Mouse (Mus musculus): ENCODE results near the gene Mast4.
A peak's percentile ranks its signal among the peaks of the same experiment; 100 is the strongest.

Gene Mast4

DNA sequence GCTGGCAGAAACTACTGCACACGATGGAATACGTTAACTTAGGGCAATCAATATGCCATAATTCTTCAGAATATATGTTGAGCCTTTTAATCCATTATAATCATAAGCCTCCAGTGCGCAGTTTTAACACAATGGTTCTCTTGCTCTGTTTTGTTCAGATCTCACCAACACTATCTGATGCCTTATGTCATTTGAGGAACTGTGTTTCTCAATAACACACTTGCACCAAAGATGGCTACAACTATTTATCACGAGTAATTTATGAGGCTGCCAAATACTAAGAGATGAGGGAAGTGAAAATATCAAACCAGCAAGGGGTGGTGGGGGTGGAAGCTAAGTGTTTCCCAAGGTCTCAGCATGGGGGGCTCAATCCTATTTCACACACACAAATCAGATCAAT, 448.1 kb downstream of the Mast4 start:
- no peak for DNase-seq

DNA sequence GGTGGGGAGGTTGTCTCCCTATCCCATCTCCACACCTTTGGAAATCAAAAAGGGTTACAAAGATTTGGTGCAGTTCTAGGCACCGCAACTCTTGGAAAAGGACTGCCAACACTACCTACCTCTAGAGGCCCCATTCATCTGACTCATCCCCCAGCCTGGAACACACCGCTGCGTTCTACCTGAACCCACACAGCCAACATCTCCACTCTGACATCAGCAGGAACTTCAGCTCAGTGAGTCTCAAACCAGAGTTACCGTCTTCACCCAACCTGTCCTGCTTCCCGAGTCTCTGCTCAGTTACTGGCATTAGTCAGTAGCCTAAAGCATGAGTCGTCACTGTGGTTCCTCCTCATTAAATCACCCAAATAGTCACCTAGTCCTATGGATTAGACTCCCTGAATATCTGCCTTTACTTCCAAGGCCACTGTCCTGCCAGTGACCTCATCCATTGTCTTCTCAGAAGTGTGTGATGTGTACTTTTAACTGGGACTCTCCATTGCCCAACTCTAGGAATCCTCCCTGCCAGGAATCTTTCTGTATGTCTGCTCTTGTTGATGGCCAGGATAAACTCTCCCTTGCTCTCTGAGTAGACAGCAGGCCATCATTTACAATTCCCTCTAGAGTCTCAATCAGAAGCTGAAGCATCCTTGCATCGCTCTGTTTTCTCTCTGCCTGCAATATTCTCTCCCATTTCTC, 453.8 kb downstream of the Mast4 start:
- no peak for DNase-seq

DNA sequence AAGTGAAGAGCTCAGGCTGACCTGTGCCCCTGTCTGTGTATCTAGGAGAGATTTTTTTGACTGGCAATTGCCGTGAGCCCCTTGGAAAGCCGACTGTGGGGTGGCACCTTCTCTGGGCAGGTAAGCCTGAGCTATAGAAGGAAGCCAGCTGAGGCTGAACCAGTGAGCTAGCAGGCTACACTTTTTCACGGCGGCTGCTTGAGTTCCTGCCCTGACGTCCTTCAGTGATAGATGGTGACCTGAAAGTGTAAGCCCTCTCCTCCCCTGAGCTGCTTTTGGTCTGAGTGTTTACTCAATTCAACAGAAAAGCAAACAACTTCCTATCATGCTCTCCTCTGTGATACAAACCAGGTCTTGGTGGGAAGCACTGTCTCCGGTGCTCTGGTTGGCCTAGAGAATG, 455.7 kb downstream of the Mast4 start:
- no peak for DNase-seq

DNA sequence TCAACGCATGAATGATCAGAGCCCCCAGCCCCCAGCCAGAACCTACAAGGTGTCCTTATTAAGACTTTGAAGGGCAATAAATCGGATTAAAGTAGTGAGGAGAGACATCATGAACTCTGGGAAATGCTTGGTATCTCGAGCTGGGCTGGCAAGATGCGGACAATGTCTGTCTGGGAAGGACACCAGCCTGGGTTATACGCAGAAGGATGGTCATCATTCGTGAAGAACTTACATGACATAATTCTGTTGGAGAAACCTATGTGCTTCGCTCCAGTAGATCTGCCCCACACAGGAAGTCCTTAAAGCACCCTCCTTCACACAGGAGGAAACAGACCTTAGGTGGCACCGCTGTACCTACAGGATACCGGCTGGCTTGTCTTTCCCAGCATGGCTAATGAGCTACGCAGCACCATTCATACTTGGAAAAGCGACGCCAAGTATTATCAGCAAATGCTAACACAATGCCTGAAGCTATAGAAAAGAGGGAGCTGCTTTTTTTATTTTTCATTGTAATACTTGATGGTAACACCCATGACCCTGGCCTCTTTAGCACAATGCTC, 456.5 kb downstream of the Mast4 start:
- DNase-seq, result no peak

DNA sequence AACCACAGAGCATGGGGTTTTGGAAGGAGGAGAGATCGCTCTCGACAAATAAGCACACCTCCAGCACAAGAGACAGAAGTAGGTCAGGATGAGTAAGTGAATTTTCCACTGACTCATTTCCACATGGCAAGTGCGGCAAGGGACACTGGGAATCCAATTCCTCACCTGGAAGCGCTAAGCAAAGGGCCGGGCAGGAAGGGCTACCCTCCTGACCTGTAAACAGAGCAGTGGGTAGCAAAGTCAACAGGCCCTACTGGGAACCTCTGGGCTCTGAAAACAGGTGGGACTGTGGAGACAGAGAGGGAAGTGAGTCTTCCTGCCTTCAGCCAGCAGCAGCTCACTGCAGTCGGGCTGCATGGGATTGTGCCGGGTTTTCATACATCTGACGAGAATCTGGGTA, 457.1 kb downstream of the Mast4 start:
- no peak for DNase-seq

DNA sequence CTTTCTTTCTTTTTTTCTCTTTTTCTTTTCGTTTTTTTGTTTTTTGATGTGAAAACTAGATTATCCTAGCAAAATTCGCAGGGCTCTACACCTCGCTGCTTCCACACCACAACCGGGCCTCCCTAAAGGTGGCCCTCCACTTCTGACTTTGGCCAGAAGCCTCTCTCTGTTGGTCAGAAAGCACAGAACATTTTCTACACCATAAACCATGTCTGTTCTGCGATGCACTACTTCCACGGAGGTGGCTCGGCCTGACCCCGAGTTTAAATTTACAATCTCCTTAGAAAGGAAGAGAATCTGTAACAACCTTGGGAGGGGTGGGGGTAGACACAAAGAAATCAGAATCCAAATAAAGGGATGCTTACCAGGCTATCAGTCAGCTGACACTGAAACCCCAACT, 458.8 kb downstream of the Mast4 start:
- no peak for DNase-seq

DNA sequence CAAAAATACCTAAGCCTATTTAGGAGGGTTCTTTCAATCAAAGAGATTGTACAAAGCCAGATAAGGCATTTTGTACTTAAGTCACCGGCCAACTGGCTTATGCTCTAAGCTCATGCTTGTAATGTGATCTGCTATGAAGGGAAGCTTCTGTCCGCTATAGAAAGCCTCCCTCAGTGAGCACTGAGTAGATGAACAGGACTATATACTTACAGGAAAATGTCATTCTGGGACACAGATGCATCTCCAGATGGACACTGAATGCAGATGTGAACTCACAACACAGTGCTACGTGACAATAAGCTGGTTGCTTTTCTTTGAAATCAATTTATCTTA, 459.2 kb downstream of the Mast4 start:
- DNase-seq, result no peak

DNA sequence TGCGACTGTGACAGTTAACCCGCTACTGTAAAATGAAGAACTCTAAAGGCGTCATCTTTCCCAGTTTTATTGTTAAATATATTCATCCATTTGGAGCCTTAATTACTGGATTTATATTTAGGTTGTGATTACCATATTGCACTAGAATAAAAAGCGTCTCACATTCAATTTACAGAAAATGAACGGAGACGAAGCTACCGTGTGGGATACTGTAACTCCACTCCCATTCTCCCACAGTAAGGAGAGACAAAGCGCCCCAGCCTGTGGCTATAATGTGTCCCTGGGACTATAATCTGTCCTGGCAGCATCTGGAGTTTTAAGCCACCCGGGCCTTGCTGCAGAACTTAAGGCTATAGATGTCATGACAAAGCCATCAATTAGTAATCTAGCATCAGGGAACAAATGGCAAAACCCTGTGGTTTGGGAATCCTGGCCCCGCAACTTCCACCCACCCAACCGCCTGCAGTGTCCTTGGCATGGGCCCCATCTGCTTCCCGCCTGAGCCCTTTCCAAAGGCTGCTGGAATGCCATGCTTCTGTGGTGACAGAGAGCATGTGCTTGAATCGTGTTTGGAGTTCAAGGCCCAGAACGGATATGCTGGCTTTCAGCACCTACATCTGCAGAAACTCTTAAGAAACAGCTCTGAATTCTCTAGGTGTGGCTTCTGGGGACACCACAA, 459.7 kb downstream of the Mast4 start:
- DNase-seq, result no peak

DNA sequence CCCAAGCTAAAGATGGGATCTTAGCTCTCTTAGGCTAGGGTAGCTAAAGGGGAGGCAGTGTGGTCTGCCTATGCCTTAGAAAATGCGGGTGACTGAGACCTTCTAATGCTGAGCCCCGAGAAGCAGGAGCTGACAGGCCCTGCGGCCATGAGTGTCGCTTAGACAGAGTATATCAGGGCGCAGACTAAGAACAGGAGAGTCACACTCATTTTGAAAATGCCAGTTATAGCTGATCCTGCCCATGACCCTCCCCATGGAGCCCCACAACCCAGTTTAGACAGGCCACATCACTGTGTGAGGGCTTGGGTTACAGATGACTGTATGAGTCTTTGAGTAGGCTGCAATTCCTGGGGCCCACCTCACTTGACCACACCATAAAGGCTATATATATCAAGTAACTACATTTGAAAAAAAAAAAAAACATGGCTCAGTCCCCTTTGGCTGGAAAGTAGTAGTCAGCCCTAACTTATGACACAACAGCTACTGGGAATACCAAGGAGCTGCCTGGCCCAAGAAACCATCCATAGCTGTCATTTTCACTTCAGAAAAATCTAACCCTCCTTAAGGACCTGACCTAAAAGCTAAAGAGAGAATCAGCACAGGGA, 460.8 kb downstream of the Mast4 start:
- DNase-seq, result no peak

DNA sequence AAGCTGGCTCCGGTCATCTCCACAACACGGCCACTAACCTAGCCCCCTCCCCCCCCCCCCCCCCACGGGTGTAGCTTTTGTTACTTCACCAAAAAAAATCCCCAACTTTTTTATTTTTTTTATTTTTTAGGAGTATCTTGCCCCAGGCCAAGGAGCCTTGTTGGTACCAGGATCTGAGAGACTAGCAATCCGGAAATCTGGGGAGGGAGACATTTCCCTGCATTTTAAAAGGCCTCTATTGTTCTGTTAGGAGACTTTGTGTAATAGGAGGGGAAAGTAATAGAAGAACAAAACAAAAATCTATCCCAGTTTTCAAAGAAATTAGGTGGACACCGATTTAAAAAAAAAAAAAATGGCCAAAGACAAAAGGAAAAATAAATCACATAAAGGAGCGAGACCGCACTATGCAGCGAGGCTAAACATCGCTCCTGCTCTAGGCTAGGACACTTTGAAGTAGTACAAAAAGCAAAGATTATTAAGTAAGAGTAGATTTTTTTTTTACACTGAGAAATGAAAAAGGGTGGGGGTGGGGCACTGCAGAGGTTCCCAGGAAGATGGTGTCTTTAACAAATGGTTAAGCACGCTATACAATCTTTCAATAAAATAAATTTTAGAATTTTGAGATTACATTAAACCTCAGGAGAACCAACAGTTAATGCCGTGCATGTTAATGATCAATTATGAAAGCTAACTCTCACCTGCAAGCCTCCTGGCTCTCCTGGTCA, 462.8 kb downstream of the Mast4 start:
- no peak for DNase-seq

DNA sequence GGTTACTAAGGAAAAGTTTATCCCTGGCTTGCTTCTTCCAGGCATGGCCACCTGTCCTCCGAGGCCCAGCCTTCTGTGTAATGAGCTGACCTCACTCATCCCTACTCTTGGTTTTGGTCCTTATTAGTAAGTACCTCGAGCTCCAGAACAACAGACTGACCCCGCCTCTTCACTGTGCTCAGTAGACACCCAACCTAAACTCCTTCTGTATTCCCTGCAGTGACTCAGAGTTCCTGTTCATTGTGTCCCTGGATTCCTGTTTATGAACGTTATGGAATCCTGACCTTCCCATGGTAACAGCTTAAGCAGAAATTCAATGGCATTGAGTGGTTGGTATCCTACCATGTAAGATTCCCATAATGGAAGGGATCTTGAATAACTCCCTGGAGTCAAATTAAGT, 464.8 kb downstream of the Mast4 start:
- DNase-seq, result no peak

DNA sequence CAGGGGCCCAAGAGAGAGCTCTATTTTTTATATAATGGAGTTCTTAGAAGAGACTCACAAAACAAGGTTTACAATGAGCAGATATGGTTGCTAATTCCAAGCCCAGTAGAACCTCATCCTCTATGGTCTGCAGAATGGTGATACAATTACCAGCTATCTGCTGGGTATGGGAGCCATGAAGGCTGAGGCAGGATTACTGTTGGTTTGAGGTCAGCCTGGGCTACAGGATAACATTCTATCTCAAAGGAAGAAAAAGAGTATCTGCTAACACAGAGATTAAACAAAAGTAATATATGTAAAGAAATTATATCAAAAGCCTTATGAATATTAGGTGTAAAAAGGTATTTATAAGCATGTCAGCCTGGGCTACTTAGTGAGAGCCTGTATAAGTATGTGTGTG, 467.5 kb downstream of the Mast4 start:
- no peak for DNase-seq

DNA sequence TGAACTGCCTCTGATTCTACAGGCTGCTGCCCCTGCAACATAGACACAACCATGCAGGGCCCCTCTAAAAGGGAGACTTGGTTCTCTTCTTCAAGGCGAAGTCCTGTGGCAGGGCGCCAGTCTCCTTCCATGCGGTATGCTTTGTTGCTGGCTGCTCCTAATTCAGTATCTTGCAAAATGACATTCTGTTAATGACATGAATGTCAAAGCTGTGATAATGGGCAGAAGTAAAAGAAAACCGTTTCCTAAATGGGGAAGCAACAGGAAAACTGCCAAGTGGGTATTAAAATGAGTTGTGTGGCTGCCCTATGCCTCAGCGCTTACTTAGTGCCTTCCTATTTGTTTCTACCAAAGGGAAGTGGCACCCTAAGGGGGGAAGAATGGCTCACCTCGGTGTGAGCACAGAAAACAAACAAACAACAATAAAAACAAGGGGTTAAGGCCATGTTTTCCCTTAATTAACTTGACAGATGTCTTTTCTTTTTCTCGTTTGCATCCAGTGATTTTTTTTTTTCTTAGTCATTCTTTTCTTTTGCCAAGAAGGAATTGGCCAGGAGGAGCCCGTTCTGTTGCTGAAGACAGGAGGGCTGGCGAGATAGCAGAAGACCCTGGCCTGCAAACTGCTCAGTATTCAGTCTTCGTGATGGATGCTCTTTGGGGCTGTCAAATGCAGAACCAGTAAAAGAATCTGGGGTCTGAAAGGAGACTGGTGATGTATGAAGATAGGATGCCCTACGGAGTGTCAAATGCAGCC, 468.1 kb downstream of the Mast4 start:
- peak in 1 of 2 experiments; percentile 58 for DNase-seq

DNA sequence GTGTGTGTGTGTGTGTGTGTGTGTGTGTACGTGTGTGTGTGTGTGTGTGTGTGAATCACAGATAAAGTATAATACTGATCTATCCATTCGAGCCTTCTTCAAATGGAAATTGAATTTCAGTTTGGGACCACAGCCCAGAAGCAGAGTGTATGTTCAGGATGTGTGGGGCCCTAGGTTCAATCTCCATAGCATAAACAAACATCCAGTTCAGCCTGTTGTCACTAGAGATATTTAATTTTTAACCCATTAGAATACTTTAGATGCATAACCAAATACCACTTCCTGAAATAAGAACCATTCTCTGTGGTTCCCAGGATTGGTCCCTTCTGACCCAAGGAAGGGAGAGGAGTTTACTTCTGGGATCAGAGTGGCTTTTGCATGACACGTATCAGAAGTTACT, 468.8 kb downstream of the Mast4 start:
- DNase-seq, result no peak

DNA sequence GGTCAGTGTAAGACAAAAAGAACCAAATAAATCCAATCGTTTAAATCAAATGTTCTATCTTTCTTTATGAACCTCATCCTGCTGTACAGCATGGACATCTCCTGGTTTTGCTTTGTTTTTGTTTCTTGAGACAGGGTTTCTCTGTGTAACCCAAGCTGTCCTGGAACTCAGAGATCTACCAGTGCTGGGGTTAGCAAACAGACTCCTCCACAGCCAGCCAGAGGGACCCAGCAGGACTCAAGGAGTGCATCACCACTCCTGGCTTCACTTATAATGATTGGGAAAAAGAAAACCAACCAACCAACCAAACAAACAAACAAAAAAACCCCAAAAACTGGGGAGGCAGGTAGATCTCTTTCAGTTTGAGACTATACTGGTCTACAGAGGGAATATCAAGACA, 469.5 kb downstream of the Mast4 start:
- no peak for DNase-seq

DNA sequence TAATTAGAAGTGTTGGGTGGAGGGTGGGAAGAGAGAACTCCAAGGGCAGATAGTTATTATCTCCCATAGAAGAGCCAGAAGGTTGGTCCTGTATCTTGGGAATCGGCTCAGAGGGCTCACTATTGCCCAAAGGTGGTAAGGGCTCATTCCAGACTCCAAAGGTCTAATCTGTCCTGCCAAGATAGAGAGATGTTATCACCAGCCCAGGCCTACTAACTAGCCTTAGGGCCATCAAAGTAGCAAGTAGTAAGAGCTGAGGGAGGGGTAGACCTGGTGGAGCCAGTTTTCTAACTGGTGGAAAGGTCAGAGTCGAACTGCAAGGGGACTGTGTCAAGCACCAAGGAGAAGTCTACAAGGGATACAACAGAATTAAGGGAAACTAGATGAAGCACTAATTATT, 470.2 kb downstream of the Mast4 start:
- DNase-seq, result no peak

DNA sequence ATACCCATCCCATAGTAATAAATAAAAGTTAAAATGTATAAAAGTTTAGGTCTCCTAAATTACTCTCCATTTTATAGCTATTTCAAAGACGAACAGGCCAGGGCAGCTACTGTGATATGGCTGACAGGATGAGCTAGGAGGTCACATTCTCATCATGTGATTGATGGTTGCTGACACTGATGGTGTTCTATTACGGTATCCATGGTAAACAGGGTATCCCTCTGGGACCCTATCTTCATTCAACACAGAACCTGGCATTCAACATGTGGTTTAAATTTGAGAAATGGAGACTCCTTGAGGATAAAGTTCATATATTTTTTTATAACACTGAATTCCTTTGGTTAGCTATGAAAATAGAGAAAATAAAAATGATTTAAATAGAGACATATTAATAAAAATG, 471.3 kb downstream of the Mast4 start:
- DNase-seq, result no peak

DNA sequence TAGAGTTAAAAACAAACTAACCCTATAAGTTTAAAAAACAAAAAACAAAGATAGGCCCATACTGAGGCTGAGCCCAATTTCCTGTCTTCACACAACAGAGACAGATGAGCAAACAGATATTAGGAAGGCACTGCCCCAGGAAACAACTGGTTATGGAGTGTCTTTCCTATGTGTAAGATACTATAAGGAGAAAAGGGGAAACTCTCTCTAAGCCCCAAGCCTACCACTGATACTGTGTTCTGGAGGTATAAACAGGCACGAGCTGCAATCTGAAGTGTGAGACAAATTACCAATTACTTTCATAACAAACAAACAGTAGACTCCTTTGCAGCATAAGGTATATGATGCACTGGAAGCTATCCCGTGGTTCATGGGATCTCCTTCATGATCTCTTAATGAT, 471.9 kb downstream of the Mast4 start:
- no peak for DNase-seq

DNA sequence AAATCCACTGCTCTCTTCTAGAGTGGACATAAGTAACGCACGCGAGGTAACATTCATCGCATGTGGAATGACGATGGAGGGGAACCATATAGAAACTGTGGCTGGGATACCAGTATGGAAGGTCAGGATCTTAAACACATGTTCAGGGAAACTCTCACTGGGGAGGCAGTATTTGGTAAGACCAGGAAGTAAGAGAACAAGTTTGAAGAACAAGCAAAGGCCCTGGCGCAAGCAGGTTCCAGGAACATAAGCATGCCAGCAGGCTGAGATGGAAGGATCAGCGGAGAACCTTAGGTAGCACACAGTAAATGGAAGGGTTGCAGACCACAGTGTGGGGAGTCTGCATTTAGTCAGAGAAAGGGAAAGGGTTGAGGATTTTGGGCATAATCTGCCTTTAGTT, 473.6 kb downstream of the Mast4 start:
- DNase-seq, result no peak

DNA sequence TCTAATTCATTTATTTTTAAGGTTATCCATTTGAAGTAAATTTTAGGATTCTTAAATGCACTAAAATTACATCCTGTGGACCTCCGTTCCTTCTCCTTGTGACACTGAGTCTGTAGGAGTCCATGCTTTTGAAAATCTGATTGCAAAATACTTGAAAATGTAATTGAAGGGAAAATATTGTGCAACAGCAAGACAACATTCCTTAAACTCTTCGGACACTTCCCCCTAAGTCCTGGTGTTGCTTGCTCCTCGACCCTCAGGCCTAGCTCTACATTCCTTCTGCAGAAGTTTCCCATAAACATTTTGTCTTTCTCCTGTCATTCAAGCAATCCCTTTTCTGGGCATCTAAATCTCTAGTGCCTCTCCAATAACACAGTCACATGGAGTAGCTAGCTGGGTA, 474.2 kb downstream of the Mast4 start:
- no peak for DNase-seq

DNA sequence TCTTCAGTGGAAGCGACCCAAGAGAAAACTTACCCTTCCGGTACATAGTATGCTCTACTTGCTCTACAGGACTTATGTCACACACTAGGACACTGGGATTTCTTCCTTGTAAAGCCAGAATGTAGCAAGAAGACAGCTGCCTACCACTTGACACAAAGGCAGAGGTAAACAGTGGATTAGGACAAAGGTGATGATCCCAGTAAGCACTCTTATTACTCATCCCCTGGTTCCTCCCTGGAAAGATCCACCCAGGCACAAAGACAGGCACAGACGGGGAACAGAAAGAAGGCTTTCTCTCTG, 476.8 kb downstream of the Mast4 start:
- no peak for DNase-seq

DNA sequence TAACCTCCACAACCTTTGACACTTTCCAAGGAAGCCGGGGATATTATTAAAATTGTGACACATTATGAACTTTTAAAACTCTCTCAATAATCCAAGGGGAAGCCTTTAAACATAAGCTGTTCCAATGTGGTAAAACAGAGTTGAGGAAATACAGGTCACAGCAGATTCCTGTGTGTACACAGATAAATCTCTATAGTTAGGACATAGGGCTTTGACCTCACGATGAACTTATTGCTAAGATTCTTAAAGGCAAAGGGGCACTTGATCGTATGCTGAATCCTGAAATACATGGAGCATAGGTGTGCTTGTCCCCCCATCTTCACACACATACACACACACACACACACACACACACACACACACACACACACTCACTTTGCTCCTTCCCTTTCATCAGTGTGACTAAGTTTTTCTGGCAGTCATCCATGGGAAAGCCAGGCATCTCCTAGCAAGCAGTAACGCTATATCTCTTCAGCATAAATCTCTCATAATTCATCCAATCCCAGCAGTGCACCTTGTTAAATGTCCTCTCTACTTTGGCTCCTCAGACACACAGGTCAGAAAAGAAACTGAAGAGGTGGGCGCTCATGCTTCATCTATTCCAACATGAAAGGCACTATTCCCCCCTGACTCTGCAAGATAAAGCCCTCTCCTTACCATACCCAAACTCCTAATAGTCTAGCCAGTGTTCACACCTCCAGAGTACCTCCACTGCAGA, 477.3 kb downstream of the Mast4 start:
- DNase-seq, result no peak
